Mouse (Mus musculus) heart, embryonic 13.5 days (tissue): ENCODE results near the gene Foxp1. TPM values are rescaled to one million over a fixed set of nuclear protein-coding genes. Genes with fewer than 3 reads are reported as not detected.

Experiments used
- ATAC-seq: fragments of 200-750 bp; cut with Nextera tagmentation; 2 replicates; pipeline ENCODE4 v1.8.0; 2017; ENCODE audit warnings: moderate TSS enrichment; ENCODE audit not compliant: insufficient number of reproducible peaks, low FRiP score, low TSS enrichment; ENCODE audit errors: extremely low read depth
- H3K27ac ChIP-seq: fragments of 300-500 bp; sonication (generic); replicated peaks from 2 replicates; pipeline ENCODE4 v1.5.1; 2015; ENCODE audit warnings: moderate library complexity, mild to moderate bottlenecking, inconsistent platforms
- H3K27me3 ChIP-seq: fragments of 300-500 bp; sonication (generic); replicated peaks from 2 replicates; pipeline ENCODE4 v1.6.1; 2015; ENCODE audit warnings: mild to moderate bottlenecking, inconsistent platforms
- H3K36me3 ChIP-seq: fragments of 300-500 bp; sonication (generic); 2 replicates; pipeline ENCODE4 v1.6.1; 2015; ENCODE audit warnings: mild to moderate bottlenecking, inconsistent platforms
- H3K4me1 ChIP-seq: fragments of 300-500 bp; sonication (generic); 2 replicates; pipeline ENCODE4 v1.6.1; 2015; ENCODE audit warnings: inconsistent platforms
- H3K4me2 ChIP-seq: fragments of 300-500 bp; sonication (generic); 2 replicates; pipeline ENCODE4 v1.6.1; 2015; ENCODE audit warnings: inconsistent platforms, mild to moderate bottlenecking, moderate library complexity
- H3K4me3 ChIP-seq: fragments of 300-500 bp; sonication (generic); 2 replicates; pipeline ENCODE4 v1.5.1; 2015; ENCODE audit warnings: moderate library complexity, mild to moderate bottlenecking, inconsistent platforms
- H3K9ac ChIP-seq: fragments of 300-500 bp; sonication (generic); 2 replicates; pipeline ENCODE4 v1.6.1; 2015; ENCODE audit warnings: inconsistent platforms, mild to moderate bottlenecking, moderate library complexity
- H3K9me3 ChIP-seq: fragments of 300-500 bp; sonication (generic); 2 replicates; pipeline ENCODE4 v1.6.1; 2016; ENCODE audit warnings: inconsistent platforms
- WGBS: fragments of 180-500 bp; shearing (Covaris S2); methylation state at CpG from one replicate; pipeline ENCODE4 v1.1.7; 2015; ENCODE audit warnings: mixed read lengths; 5-methylcytosine and 5-hydroxymethylcytosine counted together
- polyA plus RNA-seq: library from polyadenylated mRNA; unstranded; fragments of >200 nt; fragmentation: Nextera tagmentation; extraction: Ambion mirVana; gene quantifications from 2 replicates; pipeline ENCODE4 v1.2.1, GENCODE M21; 2015

Foxp1 gene
- polyA plus RNA-seq, 1 experiment from 2014 or later = 71.7 TPM

DNA sequence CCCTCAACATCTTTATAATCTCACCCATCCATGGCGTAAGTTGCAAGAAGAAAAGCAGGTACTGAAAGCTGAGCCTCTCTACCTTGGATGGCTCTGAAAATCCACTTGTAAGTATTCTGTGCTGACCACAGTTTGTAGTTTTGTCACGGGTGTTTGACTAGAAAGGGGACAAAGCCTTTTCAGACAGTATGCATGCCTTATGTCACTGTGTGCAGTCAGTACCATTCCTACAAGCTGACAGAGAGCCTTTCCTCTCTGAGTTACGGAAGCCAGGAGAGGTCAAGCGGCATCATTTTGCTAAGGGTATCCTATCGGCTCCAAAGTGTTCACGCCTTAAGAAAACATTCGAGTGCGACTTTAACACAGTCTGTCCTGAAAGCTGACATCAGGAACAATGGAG lies 202.1 kb downstream of the Foxp1 start:
- ATAC-seq = no peak

DNA sequence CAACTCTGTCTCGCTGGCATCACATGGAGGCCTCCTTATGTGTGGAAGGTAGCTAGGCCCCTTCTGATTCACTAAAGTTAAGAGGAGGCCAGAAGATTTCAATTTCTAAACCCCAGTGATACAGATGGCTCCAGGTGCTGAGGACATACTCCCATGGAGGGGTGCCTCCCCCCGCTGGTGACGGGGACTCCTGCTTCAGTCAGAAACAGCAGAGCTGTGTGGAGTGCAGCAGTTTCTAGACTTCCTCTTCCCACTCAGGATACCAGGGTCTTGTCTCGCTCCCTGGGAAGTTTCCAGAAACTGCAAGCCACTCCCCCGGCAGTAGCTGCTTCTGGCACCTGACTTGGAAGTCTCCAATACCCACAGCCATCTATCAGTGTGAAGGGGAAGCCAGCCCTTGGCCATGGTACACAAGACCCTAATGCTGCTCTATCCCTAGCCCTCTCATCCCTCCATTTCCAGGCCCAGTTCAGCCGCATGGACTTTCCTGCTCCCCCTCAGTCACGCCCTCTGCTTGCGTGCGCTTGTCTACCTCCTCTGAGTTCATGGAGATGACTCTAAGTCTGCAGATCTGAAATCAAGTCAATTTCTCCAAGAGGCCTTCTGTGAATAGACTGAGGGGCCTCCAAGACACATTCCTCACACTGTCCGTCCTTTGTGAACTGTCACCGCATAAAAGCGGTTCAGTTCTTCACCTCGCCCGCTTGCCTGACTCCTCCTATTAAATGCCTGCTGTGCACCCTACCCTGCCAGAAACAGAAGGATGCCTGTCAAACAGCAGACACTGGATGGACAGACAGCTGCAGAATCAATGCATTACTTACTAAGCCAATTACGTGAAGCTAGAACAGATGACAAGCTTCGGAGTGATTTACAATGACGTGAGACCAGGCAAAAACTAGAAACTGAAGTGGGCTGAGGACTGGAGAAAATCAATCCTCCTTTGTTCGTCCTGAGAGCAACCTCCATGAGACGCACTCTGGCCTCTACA lies 202.8 kb downstream of the Foxp1 start:
- Histone ChIP-seq H3K4me2 (no peak overlapping the region), H3K27ac (no peak overlapping the region), H3K9me3 (no peaks in the 10 kb centered on the region), H3K36me3 (no peaks in the 10 kb centered on the region), H3K4me3 (no peak overlapping the region), H3K27me3 (no peaks in the 10 kb centered on the region), H3K4me1 (peaks cover 31% of the 10 kb centered on the region), H3K9ac (no peak overlapping the region)
- no peak for ATAC-seq
- 80% methylated on average over 19 of the region's 19 CpGs for WGBS

More for the DNA sequence above, 202.1 kb downstream of the Foxp1 start:
- H3K4me3 ChIP-seq = no peak overlapping the region
- 66% methylated on average over 8 of the region's 8 CpGs for WGBS
- no peaks in the 10 kb centered on the region for H3K9me3 ChIP-seq
- no peaks in the 10 kb centered on the region for H3K27me3 ChIP-seq
- H3K36me3 ChIP-seq = no peaks in the 10 kb centered on the region
- no peak overlapping the region for H3K9ac ChIP-seq
- no peak overlapping the region for H3K27ac ChIP-seq
- peaks cover 28% of the 10 kb centered on the region for H3K4me1 ChIP-seq
- H3K4me2 ChIP-seq = no peak overlapping the region

DNA sequence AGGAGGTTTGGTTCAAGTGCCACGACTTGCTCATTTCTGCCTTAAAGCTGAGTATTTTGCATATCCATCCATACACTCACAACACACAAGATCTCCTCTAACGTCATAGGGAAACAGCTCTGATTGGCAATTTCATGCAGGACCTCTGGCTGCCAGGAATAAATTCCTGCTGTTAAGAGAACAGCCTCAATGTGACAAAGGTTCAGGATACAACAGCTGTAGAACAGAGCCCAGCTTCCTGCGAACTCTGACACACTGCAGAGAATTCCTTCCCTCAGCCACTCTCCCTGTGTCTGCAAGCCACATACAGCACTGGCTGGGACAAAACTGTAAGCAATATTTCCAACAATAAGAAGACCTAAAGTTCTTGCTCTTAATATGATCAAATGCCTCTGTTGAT lies 207.8 kb downstream of the Foxp1 start:
- H3K4me3 ChIP-seq = no peak overlapping the region
- peaks cover 34% of the 10 kb centered on the region for H3K4me1 ChIP-seq
- H3K9ac ChIP-seq = no peak overlapping the region
- H3K36me3 ChIP-seq = no peaks in the 10 kb centered on the region
- H3K9me3 ChIP-seq = no peaks in the 10 kb centered on the region
- no peaks in the 10 kb centered on the region for H3K27me3 ChIP-seq
- no peak overlapping the region for H3K4me2 ChIP-seq
- no peak for ATAC-seq
- H3K27ac ChIP-seq = no peak overlapping the region
- WGBS = 52% methylated on average over 3 of the region's 3 CpGs

DNA sequence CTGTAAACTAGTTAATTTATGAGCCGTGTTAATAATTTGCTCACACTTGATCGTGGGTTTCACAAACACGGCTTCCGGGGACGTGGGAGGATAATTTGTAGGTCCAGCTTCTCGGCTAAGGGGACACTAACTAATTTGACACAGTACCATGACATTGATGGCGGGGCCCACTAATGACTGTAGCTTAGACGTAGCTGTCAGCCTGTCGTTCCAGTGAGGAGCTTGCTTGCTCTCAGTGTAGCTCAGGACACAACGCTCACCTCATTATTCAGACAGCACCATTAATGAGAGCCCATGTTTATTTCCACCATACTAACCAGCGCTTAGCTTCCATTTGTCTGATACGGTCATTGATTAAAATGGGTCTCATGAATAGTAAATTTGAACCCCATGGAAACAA lies 212.0 kb downstream of the Foxp1 start:
- H3K9me3 ChIP-seq = no peaks in the 10 kb centered on the region
- peaks cover 17% of the 10 kb centered on the region for H3K4me1 ChIP-seq
- H3K4me3 ChIP-seq = no peak overlapping the region
- 86% methylated on average over 12 of the region's 12 CpGs for WGBS
- H3K36me3 ChIP-seq = peaks cover 9% of the 10 kb centered on the region; the same call in 1 of the 2 replicates
- no peak overlapping the region for H3K9ac ChIP-seq
- no peak overlapping the region for H3K4me2 ChIP-seq
- ATAC-seq = no peak
- no peak overlapping the region for H3K27ac ChIP-seq
- no peaks in the 10 kb centered on the region for H3K27me3 ChIP-seq

DNA sequence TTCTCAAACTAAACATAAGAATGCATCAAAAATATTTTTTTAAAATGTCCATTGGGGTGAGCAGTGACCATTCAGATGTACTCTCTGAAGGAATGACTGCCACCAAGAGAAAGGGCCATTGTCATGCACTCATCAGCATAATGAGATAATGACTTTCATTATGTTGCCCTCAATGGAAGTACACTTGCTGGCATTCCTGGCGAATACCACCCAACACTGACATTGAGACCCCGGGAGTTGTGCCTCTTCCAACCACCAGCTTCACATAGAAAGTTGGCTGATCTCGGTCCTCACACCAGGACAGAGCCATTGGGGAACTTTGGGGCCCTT lies 212.4 kb downstream of the Foxp1 start:
- WGBS = 78% methylated on average over 3 of the region's 3 CpGs
- H3K27ac ChIP-seq = no peak overlapping the region
- ATAC-seq = no peak

GRCm38 (mm10) chr6:99309466-99310170 lies 212.9 kb downstream of the Foxp1 start:
- H3K27me3 ChIP-seq = no peaks in the 10 kb centered on the region
- H3K9me3 ChIP-seq = no peaks in the 10 kb centered on the region
- H3K27ac ChIP-seq = no peak overlapping the region
- no peak overlapping the region for H3K4me3 ChIP-seq
- peaks cover 9% of the 10 kb centered on the region; the same call in 1 of the 2 replicates for H3K36me3 ChIP-seq
- no peak for ATAC-seq
- 72% methylated on average over 14 of the region's 14 CpGs for WGBS
- H3K4me1 ChIP-seq = peaks cover 13% of the 10 kb centered on the region
- H3K4me2 ChIP-seq = no peak overlapping the region
- no peak overlapping the region for H3K9ac ChIP-seq

More for the DNA sequence above, 212.4 kb downstream of the Foxp1 start:
- H3K27me3 ChIP-seq = no peaks in the 10 kb centered on the region
- no peak overlapping the region for H3K4me2 ChIP-seq
- peaks cover 13% of the 10 kb centered on the region for H3K4me1 ChIP-seq
- H3K9me3 ChIP-seq = no peaks in the 10 kb centered on the region
- H3K36me3 ChIP-seq = peaks cover 9% of the 10 kb centered on the region; the same call in 1 of the 2 replicates
- no peak overlapping the region for H3K9ac ChIP-seq
- H3K4me3 ChIP-seq = no peak overlapping the region

DNA sequence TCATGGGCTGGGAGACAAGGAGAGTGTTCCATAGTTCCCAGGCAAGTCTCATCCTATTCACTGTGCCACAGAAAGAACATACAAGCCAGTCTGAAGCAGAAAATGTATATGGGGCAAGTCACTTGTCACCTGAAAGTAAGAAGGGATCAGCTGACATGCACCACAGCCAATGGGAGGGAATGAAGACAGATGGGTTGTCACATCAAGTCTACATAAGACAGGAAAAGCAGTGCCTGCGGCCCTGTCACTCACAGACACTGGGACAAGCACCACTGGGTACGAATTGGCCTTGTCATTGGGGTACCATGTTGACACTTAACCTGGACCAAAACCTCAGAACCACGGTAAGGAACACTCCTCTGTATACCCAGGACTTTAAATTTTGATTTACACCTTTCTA lies 216.8 kb downstream of the Foxp1 start:
- WGBS = 75% methylated on average over 3 of the region's 3 CpGs
- H3K27me3 ChIP-seq = no peaks in the 10 kb centered on the region
- H3K27ac ChIP-seq = no peak overlapping the region
- H3K9me3 ChIP-seq = no peaks in the 10 kb centered on the region
- H3K9ac ChIP-seq = no peak overlapping the region
- peaks cover 9% of the 10 kb centered on the region; the same call in 1 of the 2 replicates for H3K36me3 ChIP-seq
- no peak for ATAC-seq
- no peak overlapping the region for H3K4me3 ChIP-seq
- H3K4me2 ChIP-seq = no peak overlapping the region
- H3K4me1 ChIP-seq = peaks cover 12% of the 10 kb centered on the region

- no peak for ATAC-seq
- H3K27me3 ChIP-seq = no peaks in the 10 kb centered on the region
- H3K36me3 ChIP-seq = peaks cover 9% of the 10 kb centered on the region; the same call in 1 of the 2 replicates
- H3K4me1 ChIP-seq = peaks cover 11% of the 10 kb centered on the region
- no peak overlapping the region for H3K4me3 ChIP-seq
- 80% methylated on average over 3 of the region's 3 CpGs for WGBS
- H3K9me3 ChIP-seq = no peaks in the 10 kb centered on the region
- H3K27ac ChIP-seq = no peak overlapping the region
- no peak overlapping the region for H3K9ac ChIP-seq
- H3K4me2 ChIP-seq = no peak overlapping the region
Measured at GRCm38 (mm10) chr6:99305236-99305635, 217.3 kb downstream of the Foxp1 start.

GRCm38 (mm10) chr6:99302662-99303435 lies 219.7 kb downstream of the Foxp1 start:
- Histone ChIP-seq H3K27ac (no peak overlapping the region), H3K9ac (no peak overlapping the region)

DNA sequence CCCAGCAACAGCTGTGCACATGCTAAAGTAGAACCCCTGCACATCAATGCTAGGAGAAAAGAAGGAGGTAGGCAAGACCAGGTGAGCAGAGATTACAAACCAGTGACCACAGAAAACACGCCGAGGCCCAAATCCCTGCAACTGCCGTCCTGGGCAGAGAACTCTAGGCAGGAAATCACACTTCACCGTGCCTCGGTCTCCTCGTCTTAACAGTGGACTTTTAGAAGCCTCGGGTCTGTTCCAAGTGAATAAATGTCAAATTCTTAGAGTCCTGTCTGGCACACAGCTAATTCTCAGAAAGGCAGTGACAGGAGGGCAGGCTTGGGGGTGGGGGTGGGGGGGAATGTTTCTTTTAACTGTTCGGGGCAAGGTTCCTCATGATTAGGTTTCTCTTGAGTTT lies 220.6 kb downstream of the Foxp1 start:
- no peak overlapping the region for H3K4me2 ChIP-seq
- WGBS = 62% methylated on average over 8 of the region's 8 CpGs
- H3K4me3 ChIP-seq = no peak overlapping the region
- H3K9ac ChIP-seq = no peak overlapping the region
- peaks cover 8% of the 10 kb centered on the region for H3K4me1 ChIP-seq
- 0 out of 2 replicates have a peak, but pooled peaks cover 3% of the 10 kb centered on the region for H3K36me3 ChIP-seq
- no peak overlapping the region for H3K27ac ChIP-seq
- ATAC-seq = no peak
- no peaks in the 10 kb centered on the region for H3K27me3 ChIP-seq
- no peaks in the 10 kb centered on the region for H3K9me3 ChIP-seq

More at GRCm38 (mm10) chr6:99302662-99303435, 219.7 kb downstream of the Foxp1 start:
- 75% methylated on average over 6 of the region's 6 CpGs for WGBS
- no peak overlapping the region for H3K4me2 ChIP-seq
- no peaks in the 10 kb centered on the region for H3K27me3 ChIP-seq
- H3K4me3 ChIP-seq = no peak overlapping the region
- peaks cover 8% of the 10 kb centered on the region for H3K4me1 ChIP-seq
- no peaks in the 10 kb centered on the region for H3K9me3 ChIP-seq
- peaks cover 6% of the 10 kb centered on the region; the same call in 1 of the 2 replicates for H3K36me3 ChIP-seq
- ATAC-seq = no peak

GRCm38 (mm10) chr6:99300235-99300634 lies 222.3 kb downstream of the Foxp1 start:
- Histone ChIP-seq H3K4me3 (no peak overlapping the region), H3K9me3 (no peaks in the 10 kb centered on the region), H3K36me3 (no peaks in the 10 kb centered on the region), H3K4me1 (peaks cover 13% of the 10 kb centered on the region), H3K9ac (no peak overlapping the region), H3K27ac (no peak overlapping the region), H3K4me2 (no peak overlapping the region), H3K27me3 (no peaks in the 10 kb centered on the region)
- no peak for ATAC-seq
- 84% methylated on average over 6 of the region's 6 CpGs for WGBS
